Comparison of ENCODE assay signal across 14 mouse cellular contexts in genomic region chr5:137670240-137670639, GRCm38 (mm10). TPM values are rescaled to one million over a fixed set of nuclear protein-coding genes. Genes with fewer than 3 reads are reported as not detected.
DNase-seq lines count a peak whose midpoint lies in the region; ATAC-seq and TF ChIP-seq lines count a peak whose summit lies in the region.
"Had no signal": no experiment of that assay in that cellular context is flagged by ENCODE, and none has a peak within 500 bp of the region (broad histone marks: within the 10 kb centered on the region; RNA-seq: fewer than 3 reads in every experiment).

No protein-coding gene starts in this region.

- no peaks in the 10 kb centered on the region for H3K9me3 ChIP-seq in midbrain, postnatal 0 days (ENCODE audit: low read length)
- H3K9me3 ChIP-seq in midbrain, embryonic 15.5 days, result no peaks in the 10 kb centered on the region
- no peaks in the 10 kb centered on the region for H3K9me3 ChIP-seq in stomach, embryonic 15.5 days
- no peaks in the 10 kb centered on the region for H3K9me3 ChIP-seq in forebrain, embryonic 12.5 days
- H3K9me3 ChIP-seq: midbrain, embryonic 13.5 days had no signal

- TF ChIP-seq EP300 in heart, adult 2 months (IDR thresholded peaks at IDR 0.05; ENCODE audit: insufficient read depth, low read depth, low read length), result no peak

- no peak for TF ChIP-seq POLR2A in heart, adult 2 months (IDR thresholded peaks at IDR 0.05; ENCODE audit: insufficient read depth, low read depth, low read length)

- ATAC-seq in midbrain, postnatal 0 days (ENCODE audit: low FRiP score), result no peak
- ATAC-seq in midbrain, embryonic 15.5 days (replicated peaks), result no peak
- ATAC-seq in erythroblast, adult 5-6 weeks (replicated peaks; ENCODE audit: low FRiP score, poor library complexity, severe bottlenecking), result peak; percentile 56; the same call in 1 of the 2 replicates
- ATAC-seq in stomach, embryonic 15.5 days (ENCODE audit: insufficient read depth, low FRiP score, low read depth), result no peak
- no peak for ATAC-seq in forebrain, embryonic 12.5 days (ENCODE audit: low FRiP score)
- ATAC-seq: midbrain, embryonic 13.5 days had no signal

- H3K27ac ChIP-seq in heart, adult 2 months, result peak overlapping the region; percentile 76
- H3K27ac ChIP-seq in midbrain, postnatal 0 days (ENCODE audit: low read depth, low read length), result no peak overlapping the region
- H3K27ac ChIP-seq in midbrain, embryonic 15.5 days, result no peak overlapping the region
- 0 out of 2 replicates have a peak overlapping the region, but pooled peaks have one; percentile 83 for H3K27ac ChIP-seq in stomach, embryonic 15.5 days
- no peak overlapping the region for H3K27ac ChIP-seq in forebrain, embryonic 12.5 days
- H3K27ac ChIP-seq: midbrain, embryonic 13.5 days had no signal

- TF ChIP-seq CTCF in heart, adult 2 months (IDR thresholded peaks at IDR 0.05), result peak; percentile 54
- TF ChIP-seq CTCF in midbrain, postnatal 0 days (IDR thresholded peaks at IDR 0.05), result peak; percentile 56

- H3K9ac ChIP-seq in heart, adult 2 months (ENCODE audit: low read depth, low read length), result no peak overlapping the region
- no peak overlapping the region for H3K9ac ChIP-seq in midbrain, postnatal 0 days (replicated peaks; ENCODE audit: low read length, poor library complexity, severe bottlenecking)
- H3K9ac ChIP-seq in midbrain, embryonic 15.5 days, result no peak overlapping the region
- H3K9ac ChIP-seq in stomach, embryonic 15.5 days, result no peak overlapping the region
- no peak overlapping the region for H3K9ac ChIP-seq in forebrain, embryonic 12.5 days
- H3K9ac ChIP-seq: midbrain, embryonic 13.5 days had no signal

- no peak for DNase-seq in heart, adult 2 months
- DNase-seq in heart, postnatal 36 days, result no peak
- DNase-seq in midbrain, postnatal 0 days (ENCODE audit: low spot score), result no peak
- no peak for DNase-seq in frontal cortex, postnatal 10 days (ENCODE audit: low spot score in 2 of 2)
- DNase-seq: cerebellum, adult 18-20 months; gastrocnemius, postnatal 25 days; heart, postnatal 4 days had no signal

- intact Hi-C loops in heart, adult 2 months (cut with DNase I), result no loop called here
- intact Hi-C loops in heart, postnatal 36 days (cut with DNase I), result no loop called here

- 93% methylated on average over 1 of the region's 1 CpGs for WGBS in heart, adult 2 months
- 95% methylated on average over 1 of the region's 1 CpGs for WGBS in midbrain, postnatal 0 days
- 90% methylated on average over 1 of the region's 1 CpGs for WGBS in midbrain, embryonic 15.5 days
- 92% methylated on average over 1 of the region's 1 CpGs for WGBS in stomach, embryonic 15.5 days
- WGBS in forebrain, embryonic 12.5 days, result 100% methylated on average over 1 of the region's 1 CpGs

- peaks cover 3% of the 10 kb centered on the region for H3K36me3 ChIP-seq in heart, adult 2 months (ENCODE audit: control insufficient read depth, insufficient read depth, low read length)
- peaks cover 8% of the 10 kb centered on the region for H3K36me3 ChIP-seq in midbrain, postnatal 0 days (ENCODE audit: insufficient read depth, low read length)
- H3K36me3 ChIP-seq in midbrain, embryonic 15.5 days (replicated peaks), result 0 out of 2 replicates have a peak, but pooled peaks cover 7% of the 10 kb centered on the region
- peaks cover 7% of the 10 kb centered on the region; the same call in 1 of the 2 replicates for H3K36me3 ChIP-seq in stomach, embryonic 15.5 days
- peaks cover 33% of the 10 kb centered on the region for H3K36me3 ChIP-seq in forebrain, embryonic 12.5 days (replicated peaks)

- no peaks in the 10 kb centered on the region for H3K79me2 ChIP-seq in heart, adult 2 months (replicated peaks; ENCODE audit: control insufficient read depth, insufficient read depth, low read length)

- no peaks in the 10 kb centered on the region for H3K27me3 ChIP-seq in heart, adult 2 months (ENCODE audit: control insufficient read depth, insufficient read depth, low read length)
- H3K27me3 ChIP-seq in midbrain, postnatal 0 days (ENCODE audit: insufficient read depth, low read length), result no peaks in the 10 kb centered on the region
- no peaks in the 10 kb centered on the region for H3K27me3 ChIP-seq in midbrain, embryonic 15.5 days (replicated peaks)
- no peaks in the 10 kb centered on the region for H3K27me3 ChIP-seq in stomach, embryonic 15.5 days (replicated peaks)
- H3K27me3 ChIP-seq in forebrain, embryonic 12.5 days, result no peaks in the 10 kb centered on the region
- H3K27me3 ChIP-seq: midbrain, embryonic 13.5 days had no signal

- H3K4me2 ChIP-seq in midbrain, postnatal 0 days (ENCODE audit: low read depth, low read length, poor library complexity, severe bottlenecking), result no peak overlapping the region
- H3K4me2 ChIP-seq in midbrain, embryonic 15.5 days, result no peak overlapping the region
- no peak overlapping the region for H3K4me2 ChIP-seq in stomach, embryonic 15.5 days
- no peak overlapping the region for H3K4me2 ChIP-seq in forebrain, embryonic 12.5 days
- H3K4me2 ChIP-seq: midbrain, embryonic 13.5 days had no signal

- no peak overlapping the region for H3K4me3 ChIP-seq in heart, adult 2 months
- no peak overlapping the region for H3K4me3 ChIP-seq in midbrain, postnatal 0 days (ENCODE audit: low read depth, low read length)
- no peak overlapping the region for H3K4me3 ChIP-seq in midbrain, embryonic 15.5 days
- H3K4me3 ChIP-seq in stomach, embryonic 15.5 days (replicated peaks), result no peak overlapping the region
- H3K4me3 ChIP-seq in forebrain, embryonic 12.5 days (replicated peaks), result no peak overlapping the region
- H3K4me3 ChIP-seq: erythroblast, embryonic 14.5 days; midbrain, embryonic 13.5 days had no signal

- peaks cover 20% of the 10 kb centered on the region for H3K4me1 ChIP-seq in heart, adult 2 months (ENCODE audit: control insufficient read depth, insufficient read depth, low read length)
- H3K4me1 ChIP-seq in midbrain, postnatal 0 days (ENCODE audit: insufficient read depth, low read length), result 0 out of 2 replicates have a peak, but pooled peaks cover 2% of the 10 kb centered on the region
- peaks cover 5% of the 10 kb centered on the region; the same call in 1 of the 2 replicates for H3K4me1 ChIP-seq in midbrain, embryonic 15.5 days
- H3K4me1 ChIP-seq in stomach, embryonic 15.5 days, result peaks cover 24% of the 10 kb centered on the region
- H3K4me1 ChIP-seq in forebrain, embryonic 12.5 days, result peaks cover 8% of the 10 kb centered on the region

RNA-seq across cellular contexts. Expression of gene Agfg2, which starts 14.3 kb away (rescaled TPM):
- total RNA-seq in heart, adult 2 months (2021), result 10 to 100 TPM; 15.6 to 19.1 TPM
- 11.9 and 12.5 TPM in 2 replicates for polyA plus RNA-seq in heart, adult 2 months (2012; rRNA removed)
- 10 to 100 TPM; 11.6 to 18.3 TPM for total RNA-seq in heart, postnatal 36 days (2021)
- total RNA-seq in midbrain, postnatal 0 days (2014; rRNA removed), result 20.4 and 28.1 TPM in 2 replicates
- polyA plus RNA-seq in midbrain, postnatal 0 days (2015; fragmentation: Nextera tagmentation; extraction: Ambion mirVana), result 15.5 and 16.9 TPM in 2 replicates
- polyA plus RNA-seq in midbrain, embryonic 15.5 days (2015; fragmentation: Nextera tagmentation; extraction: Ambion mirVana), result 17.0 and 18.3 TPM in 2 replicates
- total RNA-seq in erythroblast, adult 5-6 weeks (2015; ENCODE audit: low replicate concordance), result 9.6 and 12.1 TPM in 2 replicates
- 20.5 and 24.5 TPM in 2 replicates for total RNA-seq in erythroblast, adult 5-6 weeks (2017; ENCODE audit: low replicate concordance)
- polyA plus RNA-seq in stomach, embryonic 15.5 days (2015; fragmentation: Nextera tagmentation; extraction: Ambion mirVana), result 18.1 and 23.1 TPM in 2 replicates
- 28.2 and 31.1 TPM in 2 replicates for polyA plus RNA-seq in forebrain, embryonic 12.5 days (2016; fragmentation: Nextera tagmentation; extraction: Ambion mirVana)

RNA-seq across cellular contexts. Expression of gene Irs3, which starts 24.7 kb away (rescaled TPM):
- under 1 TPM; 0.34 to 0.73 TPM for total RNA-seq in heart, adult 2 months (2021)
- polyA plus RNA-seq in heart, adult 2 months (2012; rRNA removed), result 0.91 and 2.2 TPM in 2 replicates
- under 1 TPM; 0.14 to 0.75 TPM for total RNA-seq in heart, postnatal 36 days (2021)
- 1.2 TPM in 1 of 2 replicates, not detected in the other for total RNA-seq in midbrain, postnatal 0 days (2014; rRNA removed)
- 0.27 and 0.37 TPM in 2 replicates for polyA plus RNA-seq in midbrain, postnatal 0 days (2015; fragmentation: Nextera tagmentation; extraction: Ambion mirVana)
- 0.09 and 0.17 TPM in 2 replicates for polyA plus RNA-seq in midbrain, embryonic 15.5 days (2015; fragmentation: Nextera tagmentation; extraction: Ambion mirVana)
- not detected in 2 replicates for total RNA-seq in erythroblast, adult 5-6 weeks (2015; ENCODE audit: low replicate concordance)
- total RNA-seq in erythroblast, adult 5-6 weeks (2017; ENCODE audit: low replicate concordance), result not detected in 2 replicates
- polyA plus RNA-seq in stomach, embryonic 15.5 days (2015; fragmentation: Nextera tagmentation; extraction: Ambion mirVana), result 0.06 and 0.09 TPM in 2 replicates
- polyA plus RNA-seq in forebrain, embryonic 12.5 days (2016; fragmentation: Nextera tagmentation; extraction: Ambion mirVana), result not detected in 2 replicates
- total RNA-seq: heart, postnatal 4 days; liver, adult 2 months had no signal
- polyA plus RNA-seq: erythroblast, embryonic 14.5 days; midbrain, embryonic 13.5 days had no signal

RNA-seq across cellular contexts. Expression of gene Sap25, which starts 29.1 kb away (rescaled TPM):
- 1 to 10 TPM; 1.5 to 2.0 TPM for total RNA-seq in heart, adult 2 months (2021)
- 25.2 and 34.9 TPM in 2 replicates for polyA plus RNA-seq in heart, adult 2 months (2012; rRNA removed)
- total RNA-seq in heart, postnatal 36 days (2021), result 1 to 10 TPM; 1.2 to 1.7 TPM
- total RNA-seq in midbrain, postnatal 0 days (2014; rRNA removed), result 3.3 and 4.9 TPM in 2 replicates
- 3.2 TPM in 2 replicates for polyA plus RNA-seq in midbrain, postnatal 0 days (2015; fragmentation: Nextera tagmentation; extraction: Ambion mirVana)
- 4.8 and 6.8 TPM in 2 replicates for polyA plus RNA-seq in midbrain, embryonic 15.5 days (2015; fragmentation: Nextera tagmentation; extraction: Ambion mirVana)
- 11.0 and 17.1 TPM in 2 replicates for total RNA-seq in erythroblast, adult 5-6 weeks (2015; ENCODE audit: low replicate concordance)
- 3.1 and 4.8 TPM in 2 replicates for total RNA-seq in erythroblast, adult 5-6 weeks (2017; ENCODE audit: low replicate concordance)
- 5.8 and 8.9 TPM in 2 replicates for polyA plus RNA-seq in stomach, embryonic 15.5 days (2015; fragmentation: Nextera tagmentation; extraction: Ambion mirVana)
- 9.0 and 10.5 TPM in 2 replicates for polyA plus RNA-seq in forebrain, embryonic 12.5 days (2016; fragmentation: Nextera tagmentation; extraction: Ambion mirVana)

RNA-seq across cellular contexts. Expression of gene Gm20605, which starts 41.3 kb away (rescaled TPM):
- 1 to 10 TPM; 2.8 to 4.3 TPM for total RNA-seq in heart, adult 2 months (2021)
- 7.3 and 9.5 TPM in 2 replicates for polyA plus RNA-seq in heart, adult 2 months (2012; rRNA removed)
- total RNA-seq in heart, postnatal 36 days (2021), result 1 to 10 TPM; 3.9 to 4.9 TPM
- 0.99 and 4.1 TPM in 2 replicates for total RNA-seq in midbrain, postnatal 0 days (2014; rRNA removed)
- polyA plus RNA-seq in midbrain, postnatal 0 days (2015; fragmentation: Nextera tagmentation; extraction: Ambion mirVana), result 4.4 and 6.5 TPM in 2 replicates
- polyA plus RNA-seq in midbrain, embryonic 15.5 days (2015; fragmentation: Nextera tagmentation; extraction: Ambion mirVana), result 11.3 and 11.8 TPM in 2 replicates
- 1.9 and 6.3 TPM in 2 replicates for total RNA-seq in erythroblast, adult 5-6 weeks (2015; ENCODE audit: low replicate concordance)
- 0.94 and 4.7 TPM in 2 replicates for total RNA-seq in erythroblast, adult 5-6 weeks (2017; ENCODE audit: low replicate concordance)
- polyA plus RNA-seq in stomach, embryonic 15.5 days (2015; fragmentation: Nextera tagmentation; extraction: Ambion mirVana), result 6.6 and 9.4 TPM in 2 replicates
- polyA plus RNA-seq in forebrain, embryonic 12.5 days (2016; fragmentation: Nextera tagmentation; extraction: Ambion mirVana), result 9.6 and 10.1 TPM in 2 replicates

RNA-seq across cellular contexts. Expression of gene Lrch4, which starts 41.3 kb away (rescaled TPM):
- total RNA-seq in heart, adult 2 months (2021), result 10 to 100 TPM; 17.1 to 20.0 TPM
- 24.8 and 29.1 TPM in 2 replicates for polyA plus RNA-seq in heart, adult 2 months (2012; rRNA removed)
- total RNA-seq in heart, postnatal 36 days (2021), result 10 to 100 TPM; 18.4 to 20.5 TPM
- total RNA-seq in midbrain, postnatal 0 days (2014; rRNA removed), result 13.1 and 14.5 TPM in 2 replicates
- 13.1 and 15.9 TPM in 2 replicates for polyA plus RNA-seq in midbrain, postnatal 0 days (2015; fragmentation: Nextera tagmentation; extraction: Ambion mirVana)
- polyA plus RNA-seq in midbrain, embryonic 15.5 days (2015; fragmentation: Nextera tagmentation; extraction: Ambion mirVana), result 18.8 and 19.1 TPM in 2 replicates
- 9.0 and 27.2 TPM in 2 replicates for total RNA-seq in erythroblast, adult 5-6 weeks (2015; ENCODE audit: low replicate concordance)
- 10.6 and 13.9 TPM in 2 replicates for total RNA-seq in erythroblast, adult 5-6 weeks (2017; ENCODE audit: low replicate concordance)
- polyA plus RNA-seq in stomach, embryonic 15.5 days (2015; fragmentation: Nextera tagmentation; extraction: Ambion mirVana), result 36.0 and 38.5 TPM in 2 replicates
- 29.8 and 35.1 TPM in 2 replicates for polyA plus RNA-seq in forebrain, embryonic 12.5 days (2016; fragmentation: Nextera tagmentation; extraction: Ambion mirVana)

Comparison
In these comparisons a context has a peak if more than half of its experiments do, and no peak if none do; other contexts are left out.
1. H3K27ac ChIP-seq: peak in heart, adult 2 months (single experiment) and stomach, embryonic 15.5 days (single experiment); none in midbrain, postnatal 0 days (single experiment), midbrain, embryonic 15.5 days (single experiment) and forebrain, embryonic 12.5 days (single experiment).